Mouse (Mus musculus) cerebellum, adult 2 months (tissue): Measurements from ENCODE around the gene Alk. TPM values are rescaled to one million over a fixed set of nuclear protein-coding genes. Genes with fewer than 3 reads are reported as not detected.

Experiments used
- DNase-seq, 2 experiments: peaks; one replicate each; pipeline ENCODE4 v3.0.0; 2021
- H3K27ac ChIP-seq: fragments of 200-500 bp; 2 replicates; pipeline ENCODE4 v1.5.1; 2012; ENCODE audit warnings: low read length, control low read depth, inconsistent platforms; ENCODE audit not compliant: insufficient read depth
- H3K27me3 ChIP-seq: fragments of 200-500 bp; 2 replicates; pipeline ENCODE4 v1.6.1; 2012; ENCODE audit warnings: inconsistent platforms, mild to moderate bottlenecking, low read length, moderate library complexity; ENCODE audit not compliant: control insufficient read depth, insufficient read depth
- H3K4me1 ChIP-seq: fragments of 200-500 bp; 2 replicates; pipeline ENCODE4 v1.6.1; 2011; ENCODE audit warnings: low read length; ENCODE audit not compliant: control insufficient read depth, insufficient read depth
- H3K4me3 ChIP-seq: fragments of 200-500 bp; replicated peaks from 2 replicates; pipeline ENCODE3; 2011; ENCODE audit warnings: mild to moderate bottlenecking, low read depth, low read length, control low read depth; ENCODE audit not compliant: insufficient read depth
- CTCF ChIP-seq: fragments of 200-500 bp; IDR thresholded peaks from 2 replicates; pipeline ENCODE4 v1.5.1; 2011; ENCODE audit warnings: low read depth, mild to moderate bottlenecking, control low read depth, low read length, moderate library complexity, borderline replicate concordance; ENCODE audit not compliant: insufficient read depth
- POLR2A ChIP-seq: fragments of 200-500 bp; IDR thresholded peaks from 2 replicates; pipeline ENCODE4 v1.6.1; 2011; ENCODE audit warnings: low read length, control low read depth, borderline replicate concordance; ENCODE audit not compliant: insufficient read depth
- WGBS: fragments of 180-500 bp; shearing (Covaris S2); methylation state at CpG from one replicate; pipeline ENCODE4 v1.1.7; 2018; 5-methylcytosine and 5-hydroxymethylcytosine counted together
- polyA plus RNA-seq: library from polyadenylated mRNA; depleted of rRNA; stranded (reverse); fragments of >200 nt; gene quantifications from 2 replicates; pipeline ENCODE4 v1.2.3, GENCODE M21; 2012; rRNA removed

Gene Alk
- polyA plus RNA-seq, 1 experiment = 1.6 TPM

DNA sequence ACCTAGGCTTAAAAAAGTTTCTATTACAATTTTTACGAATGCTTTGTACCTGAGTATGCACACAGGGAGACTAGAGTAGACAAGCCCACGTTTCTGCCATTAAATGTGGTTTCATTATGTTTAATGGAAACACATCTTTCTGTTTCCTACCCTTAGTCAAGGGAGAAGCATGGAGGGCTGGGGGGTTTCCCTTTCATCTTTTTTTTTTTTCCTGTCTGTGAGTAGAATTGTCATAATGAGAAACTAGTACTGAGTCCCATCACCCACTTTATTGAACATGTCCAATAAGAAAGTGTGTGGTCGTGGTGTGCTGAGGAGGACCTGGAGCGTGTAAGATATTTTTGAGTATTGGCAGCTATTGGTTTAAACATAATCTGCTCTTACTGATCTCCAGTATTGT lies 741.5 kb downstream of the Alk start:
- Histone ChIP-seq H3K27ac (no peak overlapping the region), H3K4me1 (no peaks in the 10 kb centered on the region), H3K4me3 (no peak overlapping the region), H3K27me3 (no peaks in the 10 kb centered on the region)
- DNase-seq = no peak
- no peak for TF ChIP-seq CTCF
- no peak for TF ChIP-seq POLR2A
- 93% methylated on average over 4 of the region's 4 CpGs for WGBS

DNA sequence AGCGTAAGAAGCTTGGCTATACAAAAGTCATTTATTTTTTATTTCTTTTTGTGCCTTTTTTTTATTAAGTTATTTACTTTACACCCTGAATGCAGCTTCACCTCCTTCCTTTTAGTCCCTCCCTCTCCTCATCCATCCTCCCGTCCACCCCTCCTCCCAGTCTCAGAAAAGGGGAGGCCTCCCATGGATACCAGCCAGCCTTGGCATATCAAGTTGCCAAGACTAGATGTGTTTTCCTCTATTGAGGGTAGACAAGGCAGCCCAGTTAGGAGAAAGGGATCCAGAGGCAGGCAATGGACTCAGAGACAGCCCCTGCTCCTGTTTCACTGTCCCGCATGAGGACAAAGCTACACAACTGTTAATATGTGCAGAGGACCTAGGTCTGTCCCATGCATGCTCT lies 742.2 kb downstream of the Alk start:
- TF ChIP-seq POLR2A = no peak
- TF ChIP-seq CTCF = no peak
- no peak overlapping the region for H3K4me3 ChIP-seq
- H3K27ac ChIP-seq = no peak overlapping the region
- H3K27me3 ChIP-seq = no peaks in the 10 kb centered on the region
- H3K4me1 ChIP-seq = no peaks in the 10 kb centered on the region
- no peak for DNase-seq
- WGBS = 67% methylated on average over 3 of the region's 3 CpGs

DNA sequence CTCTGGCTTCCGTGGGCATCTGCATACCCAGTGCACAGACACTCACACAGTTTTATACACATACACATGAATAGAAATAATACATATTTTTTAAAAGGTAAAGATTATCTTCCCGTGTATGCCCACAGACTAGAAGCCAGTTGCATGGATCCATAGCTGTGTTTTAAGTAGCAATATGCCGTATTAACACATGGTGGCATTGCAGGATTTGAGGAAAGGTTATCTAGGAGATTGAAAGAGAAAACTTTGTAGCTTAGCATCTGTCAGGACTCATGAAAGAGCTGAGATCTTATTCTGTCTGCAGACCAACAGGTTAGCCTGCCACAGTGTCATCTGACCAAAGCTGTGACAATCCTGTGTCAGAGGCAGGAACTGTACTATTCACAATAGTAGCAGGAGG lies 772.5 kb downstream of the Alk start:
- DNase-seq = no peak
- Histone ChIP-seq H3K27ac (no peak overlapping the region), H3K27me3 (no peaks in the 10 kb centered on the region), H3K4me3 (no peak overlapping the region), H3K4me1 (no peaks in the 10 kb centered on the region)
- TF ChIP-seq CTCF (no peak), POLR2A (no peak)
- WGBS = 87% methylated on average over 3 of the region's 3 CpGs

DNA sequence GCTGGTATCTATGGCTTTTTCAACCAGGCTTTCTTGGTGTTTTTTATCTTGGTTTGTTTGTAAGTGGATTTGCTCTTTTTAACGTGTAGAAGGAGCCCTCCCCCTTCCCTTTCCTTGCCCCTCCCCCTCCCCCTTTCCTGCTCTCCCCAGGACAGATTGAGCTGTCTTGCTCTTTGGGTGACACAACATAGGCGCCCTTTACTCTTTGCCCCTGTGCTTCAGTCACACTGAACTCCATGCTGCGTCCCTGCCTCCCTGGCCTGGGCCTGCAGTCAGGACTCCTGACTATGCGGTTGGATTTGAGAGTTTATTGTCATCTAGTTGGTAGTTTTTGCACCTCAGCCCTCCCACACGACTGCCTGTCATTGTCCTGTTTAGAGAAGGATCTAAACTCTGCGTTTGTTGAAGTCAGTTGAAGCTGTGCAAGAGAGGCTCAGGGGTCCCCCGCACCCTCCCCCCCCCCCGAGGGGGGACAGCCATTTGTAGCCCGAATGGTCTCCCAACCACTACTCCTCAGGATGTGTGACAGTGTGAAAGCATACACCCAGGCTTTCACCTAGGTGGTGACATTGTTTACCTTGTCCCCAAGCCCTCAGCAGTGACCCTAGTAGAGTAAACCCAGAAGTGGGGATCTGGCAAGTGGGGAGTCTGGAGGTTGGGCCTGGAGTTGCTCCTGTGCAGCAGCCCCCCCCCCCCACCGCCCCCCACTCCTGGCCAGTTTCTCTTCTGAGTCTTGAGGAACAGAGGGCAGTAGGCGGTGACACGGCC lies 775.6 kb downstream of the Alk start:
- TF ChIP-seq POLR2A (no peak), CTCF (no peak)
- Histone ChIP-seq H3K4me3 (no peak overlapping the region), H3K27ac (no peak overlapping the region), H3K27me3 (no peaks in the 10 kb centered on the region), H3K4me1 (no peaks in the 10 kb centered on the region)
- no peak for DNase-seq
- 81% methylated on average over 12 of the region's 12 CpGs for WGBS

DNA sequence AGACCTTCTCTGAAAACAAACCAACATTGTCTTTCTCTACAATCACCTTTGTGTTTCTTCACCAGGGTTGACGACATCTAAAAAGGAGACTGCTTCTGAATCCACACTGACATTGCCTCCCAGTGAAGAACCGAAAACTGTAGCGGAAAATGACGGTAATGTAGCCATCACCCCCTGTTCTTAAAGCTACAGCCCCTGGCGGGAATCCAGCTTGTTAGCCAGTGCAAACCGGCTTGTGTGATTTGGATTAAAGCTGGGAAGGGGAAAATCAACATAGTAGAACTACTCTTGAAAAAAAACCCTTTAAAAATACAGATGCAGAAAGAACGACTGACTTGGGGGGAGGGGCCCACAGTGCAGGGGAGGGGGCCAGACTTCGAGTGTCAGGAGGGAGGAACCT lies 776.8 kb downstream of the Alk start:
- Histone ChIP-seq H3K27ac (no peak overlapping the region), H3K4me3 (no peak overlapping the region), H3K27me3 (no peaks in the 10 kb centered on the region), H3K4me1 (no peaks in the 10 kb centered on the region)
- DNase-seq = no peak
- TF ChIP-seq POLR2A = no peak
- WGBS = 70% methylated on average over 8 of the region's 8 CpGs

DNA sequence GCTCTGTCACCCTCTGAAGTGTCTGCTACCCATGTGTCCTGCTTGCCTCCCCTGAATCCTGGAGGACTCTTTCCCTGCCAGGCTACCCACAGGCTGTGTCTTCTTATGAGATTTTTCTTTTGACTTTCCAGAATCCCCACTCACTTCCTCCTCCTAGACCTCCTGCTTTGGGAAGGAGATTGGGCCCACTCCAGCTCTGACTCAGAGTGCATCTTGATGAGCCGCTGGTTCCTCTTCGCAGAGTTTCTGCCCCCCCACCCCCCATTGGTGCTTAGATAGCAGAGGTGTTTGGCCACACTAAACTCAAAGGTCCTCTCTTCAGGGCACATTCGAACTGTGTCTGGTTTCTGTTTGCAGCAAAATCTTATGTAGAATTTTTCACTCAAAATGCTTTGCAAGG lies 777.8 kb downstream of the Alk start:
- WGBS = 79% methylated on average over 3 of the region's 3 CpGs
- Histone ChIP-seq H3K27ac (no peak overlapping the region), H3K4me3 (no peak overlapping the region), H3K4me1 (no peaks in the 10 kb centered on the region), H3K27me3 (no peaks in the 10 kb centered on the region)
- DNase-seq = no peak
- no peak for TF ChIP-seq CTCF
- no peak for TF ChIP-seq POLR2A

DNA sequence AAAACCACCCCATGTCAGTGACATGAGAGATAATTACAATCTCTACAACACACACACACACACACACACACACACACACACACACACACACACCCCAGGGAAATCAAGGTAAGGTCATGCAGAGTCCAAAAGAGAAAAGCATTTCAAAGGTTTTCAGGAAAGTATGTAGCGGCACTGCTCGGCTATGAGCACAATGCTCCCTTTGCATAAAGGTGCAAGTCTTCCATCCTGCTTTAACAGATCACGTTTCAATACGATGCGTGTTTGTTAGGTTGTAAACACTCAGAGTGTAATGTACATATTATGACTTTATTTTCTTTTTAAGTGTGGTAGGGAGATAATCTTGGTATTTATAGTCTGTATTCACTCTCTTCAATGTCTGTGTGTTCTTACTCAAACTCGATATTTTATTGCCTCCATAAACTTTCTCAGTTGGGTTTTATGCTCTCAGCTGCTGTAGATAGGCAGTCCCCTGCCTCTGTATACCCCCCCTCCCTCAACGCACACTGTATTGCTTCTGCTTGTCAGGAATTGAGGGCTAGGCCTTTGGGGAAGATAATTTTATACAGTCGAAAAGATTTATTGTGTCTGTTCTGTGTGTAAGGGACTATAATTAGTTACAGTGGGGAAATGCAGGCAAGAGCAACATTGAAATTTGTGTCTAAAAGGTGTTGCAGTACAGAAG lies 780.7 kb downstream of the Alk start:
- Histone ChIP-seq H3K27me3 (no peaks in the 10 kb centered on the region), H3K4me1 (no peaks in the 10 kb centered on the region), H3K4me3 (no peak overlapping the region), H3K27ac (no peak overlapping the region)
- no peak for DNase-seq
- TF ChIP-seq CTCF (no peak), POLR2A (no peak)
- WGBS = 94% methylated on average over 8 of the region's 8 CpGs

Other genes with a start within 250 kb of the Alk start
- 93.3 and 105 TPM in 2 replicates for gene Ypel5, start 231.8 kb upstream of the Alk start, polyA plus RNA-seq